Mouse (Mus musculus) liver, embryonic 11.5 days (tissue): ENCODE data around the gene Maco1. TPM values are rescaled to one million over a fixed set of nuclear protein-coding genes. Genes with fewer than 3 reads are reported as not detected.

Experiments used
- ATAC-seq: fragments of 200-750 bp; cut with Nextera tagmentation; replicated peaks from 2 replicates; pipeline ENCODE4 v1.8.0; 2017; ENCODE audit warnings: moderate number of reproducible peaks, mild to moderate bottlenecking, moderate TSS enrichment, moderate library complexity; ENCODE audit not compliant: low FRiP score
- DNase-seq: peaks from one replicate; pipeline ENCODE4 v3.0.0-alpha.2; 2017; ENCODE audit warnings: low spot score
- H3K27ac ChIP-seq: fragments of 300-500 bp; sonication (generic); 2 replicates; pipeline ENCODE4 v1.5.1; 2014; ENCODE audit warnings: mild to moderate bottlenecking, low read depth, low read length, control low read depth
- H3K27me3 ChIP-seq: fragments of 300-500 bp; sonication (generic); replicated peaks from 2 replicates; pipeline ENCODE4 v1.6.1; 2014; ENCODE audit warnings: low read length, mixed read lengths; ENCODE audit not compliant: control insufficient read depth, insufficient read depth
- H3K36me3 ChIP-seq: fragments of 300-500 bp; sonication (generic); 2 replicates; pipeline ENCODE4 v1.6.1; 2014; ENCODE audit warnings: mild to moderate bottlenecking, low read length, moderate library complexity, mixed read lengths; ENCODE audit not compliant: control insufficient read depth, insufficient read depth
- H3K4me1 ChIP-seq: fragments of 300-500 bp; sonication (generic); replicated peaks from 2 replicates; pipeline ENCODE4 v1.6.1; 2014; ENCODE audit warnings: low read length, mixed read lengths; ENCODE audit not compliant: control insufficient read depth, insufficient read depth
- H3K4me2 ChIP-seq: fragments of 300-500 bp; sonication (generic); 2 replicates; pipeline ENCODE4 v1.6.1; 2014; ENCODE audit warnings: mild to moderate bottlenecking, control low read depth, moderate library complexity
- H3K4me3 ChIP-seq: fragments of 300-500 bp; sonication (generic); 2 replicates; pipeline ENCODE4 v1.5.1; 2014; ENCODE audit warnings: low read depth, low read length, control low read depth
- H3K9ac ChIP-seq: fragments of 300-500 bp; sonication (generic); 2 replicates; pipeline ENCODE4 v1.6.1; 2014; ENCODE audit warnings: low read depth, low read length, control low read depth
- H3K9me3 ChIP-seq: fragments of 300-500 bp; sonication (generic); 2 replicates; pipeline ENCODE4 v1.6.1; 2016; ENCODE audit warnings: low read length, inconsistent platforms, mixed read lengths; ENCODE audit not compliant: control insufficient read depth
- WGBS: fragments of 180-500 bp; shearing (Covaris S2); extraction: QIAGEN DNeasy Blood & Tissue Kit; methylation state at CpG from one replicate; pipeline ENCODE4 v1.1.7; 2014; 5-methylcytosine and 5-hydroxymethylcytosine counted together
- polyA plus RNA-seq: library from polyadenylated mRNA; unstranded; fragments of >200 nt; fragmentation: Nextera tagmentation; extraction: Ambion mirVana; gene quantifications from 2 replicates; pipeline ENCODE4 v1.2.1, GENCODE M21; 2014

Gene Maco1
- polyA plus RNA-seq, 1 experiment from 2014 or later, result 26.3 TPM

DNA sequence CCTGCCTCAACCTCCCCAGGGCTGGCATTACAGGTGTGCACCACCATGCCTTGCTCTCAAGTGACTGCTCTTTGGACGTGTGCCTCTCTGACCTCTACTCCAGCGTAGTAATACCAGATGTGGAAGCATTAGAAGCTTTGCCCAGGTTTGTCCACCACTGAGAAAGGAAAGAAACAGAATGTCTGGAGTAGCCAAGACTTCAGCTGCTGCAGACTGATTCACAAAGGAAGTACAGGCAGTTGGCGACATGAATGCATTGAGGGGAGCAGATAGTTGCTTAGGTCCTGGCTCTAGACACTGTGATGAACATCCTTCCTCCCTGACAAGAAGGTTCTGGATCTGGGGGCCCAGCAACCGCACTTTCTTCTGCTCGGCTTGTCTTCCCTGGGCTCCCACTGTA lies 2.9 kb upstream of the Maco1 start:
- ATAC-seq (no peak), DNase-seq (no peak)
- H3K4me1 ChIP-seq, result peaks cover 18% of the 10 kb centered on the region
- no peaks in the 10 kb centered on the region for H3K36me3 ChIP-seq
- peaks cover 4% of the 10 kb centered on the region; the same call in 1 of the 2 replicates for H3K27me3 ChIP-seq
- H3K9ac ChIP-seq, result 0 out of 2 replicates have a peak overlapping the region, but pooled peaks have one; percentile 16
- no peak overlapping the region for H3K4me2 ChIP-seq
- no peak overlapping the region for H3K27ac ChIP-seq
- H3K4me3 ChIP-seq, result no peak overlapping the region
- 51% methylated on average over 5 of the region's 5 CpGs for WGBS
- H3K9me3 ChIP-seq, result no peaks in the 10 kb centered on the region

DNA sequence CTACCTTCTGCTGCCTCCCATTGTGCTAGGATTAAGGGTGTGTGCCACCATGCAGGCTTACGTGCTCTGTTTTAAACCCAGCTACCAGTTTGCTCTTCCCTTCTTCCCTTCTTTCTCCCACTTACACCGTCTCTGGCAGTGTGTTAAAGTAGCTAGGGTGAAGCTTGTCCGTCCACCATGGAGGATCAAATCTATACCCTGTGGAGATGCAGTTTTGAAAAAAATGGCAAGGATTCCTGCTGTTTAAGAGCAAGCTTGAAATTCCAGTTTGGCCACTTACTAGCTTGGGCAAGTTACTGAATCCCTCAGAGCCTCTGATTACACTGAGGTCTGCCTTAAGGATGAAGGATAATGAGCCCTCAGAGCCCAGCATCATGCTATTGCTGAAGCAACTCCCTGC lies 2.2 kb upstream of the Maco1 start:
- peaks cover 4% of the 10 kb centered on the region; the same call in 1 of the 2 replicates for H3K27me3 ChIP-seq
- WGBS, result 67% methylated on average over 3 of the region's 3 CpGs
- H3K9me3 ChIP-seq, result no peaks in the 10 kb centered on the region
- H3K9ac ChIP-seq, result 0 out of 2 replicates have a peak overlapping the region, but pooled peaks have one; percentile 9
- no peak overlapping the region for H3K27ac ChIP-seq
- no peak overlapping the region for H3K4me3 ChIP-seq
- H3K4me2 ChIP-seq, result no peak overlapping the region
- no peaks in the 10 kb centered on the region for H3K36me3 ChIP-seq
- peaks cover 23% of the 10 kb centered on the region for H3K4me1 ChIP-seq
- DNase-seq (no peak), ATAC-seq (no peak)

DNA sequence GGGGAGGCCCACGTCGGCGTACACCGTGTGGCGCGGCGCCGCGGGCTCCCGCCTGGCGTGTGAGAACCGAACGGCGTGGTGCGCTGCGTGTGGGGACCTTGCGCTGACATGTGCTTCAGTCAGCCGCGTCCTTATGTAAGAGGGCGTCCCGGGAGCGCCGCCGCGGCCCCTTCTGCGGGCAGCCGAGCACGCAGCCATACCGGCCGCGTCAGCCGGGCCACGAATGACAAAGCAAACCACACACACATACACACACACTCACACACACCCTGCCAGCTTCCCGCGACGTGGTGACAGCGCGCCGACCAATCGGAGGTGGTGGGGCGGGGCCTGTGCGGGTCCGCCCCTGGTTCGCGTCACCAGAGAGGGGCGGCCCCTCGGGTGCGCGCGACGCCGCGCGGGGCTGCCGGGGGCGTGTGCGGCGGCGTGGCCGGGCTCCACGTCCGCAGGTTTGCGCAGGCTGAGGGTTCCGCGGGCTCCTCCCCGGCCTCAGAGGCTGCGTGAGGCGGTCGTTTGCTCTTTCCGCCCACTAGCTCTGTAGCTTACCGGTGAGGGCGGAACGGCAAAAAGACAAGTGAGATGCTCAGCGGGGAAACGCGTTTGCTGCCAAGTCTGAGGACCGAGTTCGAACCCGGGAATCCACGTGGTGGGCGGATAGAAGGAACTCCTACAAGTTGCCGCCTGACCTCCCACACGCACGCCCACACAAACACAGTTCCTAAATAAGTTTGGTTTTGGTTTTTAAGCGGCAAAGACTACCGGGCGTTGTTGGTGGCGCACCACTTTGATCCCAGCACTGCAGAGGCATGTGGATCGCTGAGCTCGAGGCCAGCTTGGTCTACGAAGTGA lies 716 bp upstream of the Maco1 start:
- peak; percentile 91 for ATAC-seq

DNA sequence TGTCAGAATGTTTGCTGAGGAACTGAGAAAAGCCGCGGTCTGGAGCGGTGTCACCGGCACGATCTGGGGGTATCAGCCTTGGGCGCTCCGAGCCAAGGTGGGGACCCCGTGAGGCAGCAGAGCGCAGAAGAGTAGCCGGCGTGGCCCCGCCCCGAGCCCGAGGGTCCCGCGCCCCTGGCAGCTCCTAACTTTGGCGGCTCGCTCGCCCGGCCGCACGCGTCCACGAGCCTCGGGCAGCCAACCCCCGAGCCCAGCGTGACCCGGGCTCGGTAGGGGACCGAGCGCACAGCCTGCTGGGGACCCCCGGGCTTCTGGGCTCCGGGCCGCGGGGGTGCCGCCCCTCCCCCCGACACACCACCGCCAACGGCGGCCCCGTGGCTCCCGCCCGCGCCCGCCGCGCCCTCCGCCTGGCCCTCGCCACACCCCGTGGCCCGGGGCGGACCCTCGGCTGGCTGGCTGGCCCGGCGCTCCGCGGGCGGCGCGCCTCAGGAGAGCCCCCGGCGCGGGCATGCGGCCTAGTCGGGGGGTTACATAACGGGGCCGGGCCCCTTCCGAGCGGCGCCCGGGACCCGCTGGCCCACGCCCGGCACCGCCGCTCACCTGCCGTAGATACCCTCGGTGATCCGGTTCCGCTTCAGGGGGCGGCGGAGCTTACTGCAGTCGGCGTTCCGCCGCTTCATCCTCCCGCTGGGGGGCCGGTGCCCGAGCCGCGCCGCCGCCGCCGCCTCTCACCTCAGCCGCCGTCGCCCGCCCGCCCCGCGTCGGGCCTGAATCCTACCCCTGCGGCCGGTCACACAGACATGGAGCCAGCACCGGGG lies 498 bp downstream of the Maco1 start:
- H3K36me3 ChIP-seq, result no peaks in the 10 kb centered on the region
- peak overlapping the region; percentile 91 for H3K4me3 ChIP-seq
- peaks cover 4% of the 10 kb centered on the region; the same call in 1 of the 2 replicates for H3K27me3 ChIP-seq
- peak overlapping the region; percentile 95 for H3K27ac ChIP-seq
- peak overlapping the region; percentile 91 for H3K4me2 ChIP-seq
- under 1% methylated on average over 62 of the region's 106 CpGs for WGBS
- peak overlapping the region; percentile 98 for H3K9ac ChIP-seq
- H3K4me1 ChIP-seq, result peaks cover 27% of the 10 kb centered on the region
- peak; percentile 58 for ATAC-seq
- no peaks in the 10 kb centered on the region for H3K9me3 ChIP-seq
- peak; percentile 55 for DNase-seq

More for the DNA sequence above, 716 bp upstream of the Maco1 start:
- Histone ChIP-seq H3K4me3 (peak overlapping the region; percentile 91), H3K27ac (peak overlapping the region; percentile 95), H3K36me3 (no peaks in the 10 kb centered on the region), H3K4me1 (peaks cover 23% of the 10 kb centered on the region), H3K4me2 (peak overlapping the region; percentile 93), H3K27me3 (peaks cover 4% of the 10 kb centered on the region; the same call in 1 of the 2 replicates), H3K9ac (peak overlapping the region; percentile 98), H3K9me3 (no peaks in the 10 kb centered on the region)
- under 1% methylated on average over 91 of the region's 91 CpGs for WGBS
- DNase-seq, result peak; percentile 93

DNA sequence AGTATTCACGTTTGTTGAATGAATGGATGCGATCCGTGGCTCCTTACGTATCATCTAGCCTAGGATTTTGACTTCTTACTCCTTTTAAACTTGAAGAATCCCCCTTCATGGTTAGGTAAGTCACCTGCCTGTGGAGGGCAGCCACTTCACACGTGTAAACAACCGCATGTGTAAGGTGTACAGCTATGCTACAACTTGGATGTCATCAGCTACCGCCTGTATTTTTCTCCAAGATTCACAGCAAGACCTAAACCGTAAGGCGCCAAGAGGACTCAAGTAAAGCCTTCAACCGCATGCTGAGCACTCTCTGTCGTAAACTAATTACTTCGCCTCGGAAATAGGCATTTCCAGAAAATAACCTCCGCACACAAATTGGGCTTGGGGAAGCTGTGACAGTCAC lies 1.3 kb downstream of the Maco1 start:
- Histone ChIP-seq H3K4me3 (peak overlapping the region; percentile 91), H3K4me1 (peaks cover 27% of the 10 kb centered on the region), H3K27ac (peak overlapping the region; percentile 95; the same call in 1 of the 2 replicates), H3K36me3 (no peaks in the 10 kb centered on the region), H3K9me3 (no peaks in the 10 kb centered on the region), H3K27me3 (peaks cover 4% of the 10 kb centered on the region; the same call in 1 of the 2 replicates), H3K4me2 (peak overlapping the region; percentile 91), H3K9ac (peak overlapping the region; percentile 98)
- ATAC-seq, result no peak
- WGBS, result 21% methylated on average over 14 of the region's 14 CpGs
- DNase-seq, result no peak

DNA sequence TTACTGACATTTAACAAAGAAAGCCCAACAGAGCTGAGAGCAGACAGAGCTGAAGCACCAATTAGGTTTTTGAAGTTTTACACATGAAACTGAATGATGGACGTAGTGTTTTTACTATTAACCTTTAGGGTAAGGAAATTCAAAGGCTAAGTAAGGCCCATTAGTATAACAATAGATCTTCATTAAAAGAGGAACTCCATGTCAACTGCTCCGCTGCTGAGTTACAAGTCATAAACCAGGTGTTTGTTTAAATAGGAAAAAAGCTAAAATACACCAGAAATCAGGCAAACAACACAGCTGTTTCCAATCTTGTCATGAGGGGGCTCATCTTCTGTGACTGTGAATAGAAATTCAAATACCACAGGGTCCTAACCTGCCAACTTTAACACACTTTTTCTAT lies 1.9 kb downstream of the Maco1 start:
- no peaks in the 10 kb centered on the region for H3K9me3 ChIP-seq
- WGBS, result 72% methylated on average over 2 of the region's 2 CpGs
- H3K27me3 ChIP-seq, result peaks cover 4% of the 10 kb centered on the region; the same call in 1 of the 2 replicates
- H3K36me3 ChIP-seq, result no peaks in the 10 kb centered on the region
- peak overlapping the region; percentile 98; the same call in 1 of the 2 replicates for H3K9ac ChIP-seq
- peak overlapping the region; percentile 91 for H3K4me3 ChIP-seq
- no peak for ATAC-seq
- no peak overlapping the region for H3K27ac ChIP-seq
- H3K4me1 ChIP-seq, result peaks cover 25% of the 10 kb centered on the region
- DNase-seq, result no peak
- H3K4me2 ChIP-seq, result peak overlapping the region; percentile 91

DNA sequence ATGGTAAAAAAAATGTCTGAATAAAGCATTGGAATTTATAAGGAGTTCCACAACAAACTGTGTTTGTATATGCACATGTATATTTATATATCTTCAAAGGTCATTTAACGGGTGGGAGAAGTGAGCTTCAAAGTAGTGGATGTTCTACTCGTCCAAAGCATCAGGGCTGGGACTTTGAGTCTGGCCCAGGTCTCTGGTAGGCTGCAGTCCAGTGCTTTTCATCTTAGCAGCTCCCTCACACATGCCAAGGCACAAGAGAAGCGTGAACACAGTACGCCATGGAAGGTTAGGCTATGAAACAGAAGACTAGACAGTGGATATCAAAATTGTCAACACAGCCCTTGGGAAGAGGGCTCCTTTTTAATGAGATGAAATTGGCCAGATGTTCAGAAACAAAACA lies 2.6 kb downstream of the Maco1 start:
- Histone ChIP-seq H3K4me2 (0 out of 2 replicates have a peak overlapping the region, but pooled peaks have one; percentile 6), H3K9me3 (no peaks in the 10 kb centered on the region), H3K9ac (no peak overlapping the region), H3K4me3 (no peak overlapping the region), H3K27ac (no peak overlapping the region), H3K4me1 (peaks cover 24% of the 10 kb centered on the region), H3K36me3 (no peaks in the 10 kb centered on the region), H3K27me3 (peaks cover 4% of the 10 kb centered on the region; the same call in 1 of the 2 replicates)
- DNase-seq (no peak), ATAC-seq (no peak)
- WGBS, result 80% methylated on average over 4 of the region's 4 CpGs

DNA sequence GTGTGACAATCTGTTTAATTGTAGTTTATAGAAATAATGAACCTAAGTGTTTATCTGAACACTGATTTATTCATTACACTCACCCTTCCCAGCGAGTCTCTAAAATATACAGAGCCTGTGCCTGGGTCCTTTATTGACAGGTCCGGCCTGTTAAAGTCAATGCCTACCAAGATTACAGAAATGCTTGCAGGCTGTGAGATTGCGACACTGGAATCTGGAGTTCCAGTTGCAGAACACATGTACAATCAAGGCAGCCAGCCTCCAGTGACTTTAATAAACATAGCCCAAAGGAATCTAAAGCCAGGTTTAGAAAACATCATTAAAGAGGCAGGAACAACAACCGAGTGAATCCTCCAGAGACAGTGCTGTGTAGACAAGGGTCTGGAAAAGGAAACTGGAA lies 5.6 kb downstream of the Maco1 start:
- Histone ChIP-seq H3K4me3 (no peak overlapping the region), H3K4me1 (peaks cover 24% of the 10 kb centered on the region), H3K9me3 (no peaks in the 10 kb centered on the region), H3K36me3 (no peaks in the 10 kb centered on the region), H3K9ac (peak overlapping the region; percentile 39; the same call in 1 of the 2 replicates), H3K27me3 (no peaks in the 10 kb centered on the region), H3K27ac (no peak overlapping the region; the same call in 1 of the 2 replicates), H3K4me2 (no peak overlapping the region)
- ATAC-seq (no peak), DNase-seq (no peak)
- WGBS, result 73% methylated on average over 4 of the region's 4 CpGs
